Mouse (Mus musculus) bone marrow macrophage, adult 2 months (primary cell): ENCODE data around the gene Lrrc74a. TPM values are rescaled to one million over a fixed set of nuclear protein-coding genes. Genes with fewer than 3 reads are reported as not detected.

ENCODE experiments used
- H3K27ac ChIP-seq: 2 replicates; pipeline ENCODE4 v1.5.1; 2012; ENCODE audit warnings: low read depth, low read length; ENCODE audit not compliant: insufficient read depth
- H3K4me1 ChIP-seq: 2 replicates; pipeline ENCODE4 v1.6.1; 2012; ENCODE audit warnings: low read length; ENCODE audit not compliant: control insufficient read depth, insufficient read depth
- H3K4me3 ChIP-seq: 2 replicates; pipeline ENCODE4 v1.5.1; 2012; ENCODE audit warnings: mild to moderate bottlenecking, low read length, moderate library complexity; ENCODE audit not compliant: insufficient read depth
- CTCF ChIP-seq: IDR thresholded peaks from 2 replicates; pipeline ENCODE4 v1.5.1; 2012; ENCODE audit warnings: low read depth, mild to moderate bottlenecking, low read length, moderate library complexity
- POLR2A ChIP-seq: IDR thresholded peaks from 2 replicates; pipeline ENCODE4 v1.6.1; 2012; ENCODE audit warnings: mild to moderate bottlenecking, low read depth, low read length, borderline replicate concordance
- polyA plus RNA-seq: library from polyadenylated mRNA; stranded (reverse); fragments of >200 nt; gene quantifications from 2 replicates; pipeline ENCODE4 v1.2.4, GENCODE M21; 2012; ENCODE audit not compliant: missing spikeins, insufficient read depth, insufficient read length

The Lrrc74a gene
- polyA plus RNA-seq, 1 experiment: not detected

DNA sequence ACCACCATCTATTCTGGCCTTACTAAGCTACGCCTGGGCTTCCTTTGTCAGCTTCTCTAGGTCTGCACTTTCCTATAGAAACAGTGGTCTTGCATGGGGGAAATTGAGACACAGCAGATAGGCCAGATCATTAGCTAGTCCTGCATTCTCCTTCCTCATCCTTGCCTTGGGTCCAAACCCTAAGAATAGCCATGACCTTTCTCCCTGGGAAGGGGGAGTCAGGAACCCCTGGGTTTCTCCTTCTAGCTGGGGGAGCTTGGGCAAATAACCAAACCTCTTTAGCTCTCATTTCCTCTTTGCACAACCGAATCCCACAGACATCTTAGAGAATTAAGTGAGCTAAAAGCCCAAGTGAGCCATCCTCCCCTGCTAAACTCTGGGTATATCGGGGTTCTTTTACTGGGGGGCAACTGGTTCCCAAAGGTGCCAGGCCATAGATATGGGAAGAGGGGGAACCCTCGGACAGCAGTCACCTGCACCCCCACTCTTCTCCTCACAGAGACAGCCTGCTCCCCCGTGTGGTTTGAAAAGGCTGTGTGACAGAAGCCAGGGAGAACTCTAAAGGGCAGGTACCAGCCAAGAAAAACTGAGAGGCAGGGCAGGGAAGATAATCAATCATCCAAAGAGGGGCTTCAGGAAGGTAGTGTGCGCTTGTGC lies 69.6 kb downstream of the Lrrc74a start:
- H3K4me3 ChIP-seq: no peak overlapping the region
- TF ChIP-seq CTCF (peak; percentile 68), POLR2A (no peak)
- peaks cover 51% of the 10 kb centered on the region for H3K4me1 ChIP-seq
- H3K27ac ChIP-seq: peak overlapping the region; percentile 42

- Histone ChIP-seq H3K4me3 (no peak overlapping the region), H3K27ac (peak overlapping the region; percentile 42; the same call in 1 of the 2 replicates), H3K4me1 (peaks cover 46% of the 10 kb centered on the region)
- TF ChIP-seq POLR2A (no peak), CTCF (no peak)
These were observed 70.1 kb downstream of the Lrrc74a start for GRCm38 (mm10) chr12:86804308-86804700.

DNA sequence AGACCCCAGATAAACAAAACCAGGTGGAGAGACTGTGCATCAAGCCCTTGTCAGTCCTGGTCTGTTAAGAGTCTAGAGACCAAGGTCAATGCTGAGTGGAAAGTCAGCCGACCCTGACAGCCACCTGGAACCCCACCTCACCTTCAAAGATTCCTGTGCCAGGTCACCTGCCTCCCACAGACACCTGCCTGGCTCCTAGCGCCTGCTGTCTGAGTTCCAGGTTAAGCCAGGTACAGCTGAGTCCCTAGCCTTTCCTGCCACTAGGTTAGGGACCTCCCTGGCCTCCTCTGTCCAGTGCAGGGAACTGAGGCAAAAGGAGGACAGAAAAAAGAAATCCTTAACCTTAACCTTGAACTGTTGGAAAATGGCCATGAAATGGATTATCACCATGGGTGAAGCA lies 70.7 kb downstream of the Lrrc74a start:
- Histone ChIP-seq H3K27ac (no peak overlapping the region), H3K4me3 (no peak overlapping the region), H3K4me1 (peaks cover 42% of the 10 kb centered on the region)
- TF ChIP-seq CTCF (no peak), POLR2A (no peak)

GRCm38 (mm10) chr12:86805315-86805714 lies 71.1 kb downstream of the Lrrc74a start:
- peaks cover 43% of the 10 kb centered on the region for H3K4me1 ChIP-seq
- H3K27ac ChIP-seq: no peak overlapping the region
- no peak overlapping the region for H3K4me3 ChIP-seq
- no peak for TF ChIP-seq CTCF
- no peak for TF ChIP-seq POLR2A

- Histone ChIP-seq H3K4me1 (peaks cover 49% of the 10 kb centered on the region), H3K27ac (no peak overlapping the region), H3K4me3 (no peak overlapping the region)
- no peak for TF ChIP-seq CTCF
- no peak for TF ChIP-seq POLR2A
These were observed 72.1 kb downstream of the Lrrc74a start for GRCm38 (mm10) chr12:86806031-86806922.

GRCm38 (mm10) chr12:86806923-86807794 lies 73.0 kb downstream of the Lrrc74a start:
- H3K4me1 ChIP-seq: peaks cover 46% of the 10 kb centered on the region
- H3K27ac ChIP-seq: no peak overlapping the region
- no peak overlapping the region for H3K4me3 ChIP-seq
- TF ChIP-seq CTCF (no peak), POLR2A (no peak)

GRCm38 (mm10) chr12:86807795-86808128 lies 73.6 kb downstream of the Lrrc74a start:
- Histone ChIP-seq H3K4me3 (no peak overlapping the region), H3K27ac (no peak overlapping the region), H3K4me1 (peaks cover 42% of the 10 kb centered on the region)
- TF ChIP-seq CTCF (no peak), POLR2A (no peak)

- no peak overlapping the region for H3K27ac ChIP-seq
- TF ChIP-seq CTCF (no peak), POLR2A (no peak)
- H3K4me3 ChIP-seq: no peak overlapping the region
- H3K4me1 ChIP-seq: peaks cover 32% of the 10 kb centered on the region
These were observed 74.7 kb downstream of the Lrrc74a start for GRCm38 (mm10) chr12:86808856-86809255.

DNA sequence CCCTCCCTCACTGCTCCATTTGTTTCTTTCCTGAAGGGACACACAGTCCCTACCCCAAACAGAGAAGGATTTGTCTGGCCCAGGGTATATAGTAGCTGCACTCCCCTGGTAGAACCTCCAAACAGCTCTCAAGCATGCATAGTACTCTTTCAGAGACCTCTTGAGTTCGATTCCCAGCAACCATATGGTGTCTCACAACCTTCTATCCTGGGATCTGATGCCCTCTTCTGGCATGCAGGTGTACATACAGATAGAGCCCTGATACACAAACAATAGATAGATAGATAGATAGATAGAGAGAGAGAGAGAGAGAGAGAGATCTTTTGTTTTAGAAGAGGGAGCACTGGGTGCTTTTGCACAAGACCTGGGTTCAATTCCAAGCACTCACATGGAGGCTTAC lies 75.9 kb downstream of the Lrrc74a start:
- Histone ChIP-seq H3K4me3 (no peak overlapping the region), H3K27ac (no peak overlapping the region), H3K4me1 (peaks cover 20% of the 10 kb centered on the region)
- TF ChIP-seq CTCF: no peak
- TF ChIP-seq POLR2A: no peak
